Mouse (Mus musculus): Measurements from ENCODE around the gene Shisa9.

The Shisa9 gene

GRCm38 (mm10) chr16:12307318-12307965 is 323.5 kb downstream of the Shisa9 start:
- no peak for DNase-seq (ENCODE audit: low read depth, low spot score)

GRCm38 (mm10) chr16:12309826-12310225 is 325.9 kb downstream of the Shisa9 start:
- DNase-seq (ENCODE audit: low read depth, low spot score) = peak; percentile 2

GRCm38 (mm10) chr16:12315627-12316026 is 331.7 kb downstream of the Shisa9 start:
- no peak for DNase-seq (ENCODE audit: low read depth, low spot score)

Measured in 3T3-L1 (cell line).